Mouse (Mus musculus): Measurements from ENCODE around the gene Cyp2d26.
"Not testable (repeated sequence)": the region's sequence is repeated elsewhere in the genome, so short reads cannot be mapped to it uniquely, and the experiment has no call there.

Cyp2d26 gene

DNA sequence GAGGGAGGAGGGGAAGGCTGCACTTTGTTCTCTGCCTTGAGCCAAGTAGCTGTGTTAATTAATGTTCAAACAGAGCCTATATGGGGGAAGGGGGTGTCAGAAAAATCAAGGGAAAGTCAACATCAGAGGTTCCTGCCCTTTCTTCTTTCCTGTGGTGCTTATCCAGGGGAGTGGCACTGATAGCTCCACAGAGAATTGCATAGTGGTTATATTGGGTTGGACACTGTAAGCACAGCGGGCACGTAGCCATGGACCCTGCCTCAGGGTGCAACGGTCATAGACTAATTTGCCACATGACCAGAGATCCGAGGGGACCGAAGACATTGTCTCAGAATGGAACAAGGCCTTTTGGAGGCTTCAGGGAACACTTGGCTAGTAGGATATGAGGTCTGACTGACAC, at the start of gene Cyp2d26:
Gene Cyp2d26 (minus strand): TSS at position 18 of the 400 bp plus-strand sequence.
- no peak for DNase-seq (ENCODE audit: low read depth in 2 of 2, low spot score in 2 of 2)

DNA sequence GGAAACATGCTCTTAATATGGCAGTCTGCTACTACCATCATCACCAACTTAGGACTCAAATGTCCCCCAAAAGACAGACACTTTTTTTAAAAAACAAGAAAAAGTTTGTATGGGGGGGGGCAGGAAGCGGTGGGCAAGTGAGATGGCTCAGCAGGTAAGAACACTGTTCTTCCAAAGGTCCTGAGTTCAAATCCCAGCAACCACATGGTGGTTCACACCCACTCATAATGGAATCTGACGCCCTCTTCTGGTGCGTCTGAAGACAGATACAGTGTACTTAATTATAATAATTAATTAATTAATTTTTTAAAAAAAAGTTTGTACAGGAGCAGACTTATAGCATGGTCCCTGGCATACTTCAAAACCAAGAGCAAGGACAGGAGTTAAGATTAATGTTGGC, 45.1 kb upstream of the Cyp2d26 start:
- no peak for DNase-seq (ENCODE audit: low read depth in 2 of 2, low spot score in 2 of 2)

DNA sequence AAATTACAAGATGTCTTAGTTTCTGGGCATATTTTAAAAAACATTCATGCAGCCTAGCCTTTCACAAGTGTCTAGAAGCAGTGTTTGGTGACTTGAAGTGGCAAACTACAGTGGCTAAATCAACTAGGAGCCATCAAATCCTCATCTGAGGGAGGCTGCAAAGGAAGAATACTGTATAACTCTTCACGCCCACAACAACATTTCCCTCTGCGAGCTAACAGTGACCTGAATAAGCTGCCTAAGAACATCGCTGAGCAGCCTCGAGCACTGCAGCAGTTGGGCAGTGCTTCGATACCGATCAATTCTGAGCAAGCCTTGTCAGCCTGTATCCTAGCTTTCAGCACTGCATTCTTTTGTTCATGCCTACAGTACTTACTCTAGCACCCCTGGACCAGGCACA, 35.8 kb upstream of the Cyp2d26 start:
- no peak for DNase-seq (ENCODE audit: low read depth in 2 of 2, low spot score in 2 of 2)

DNA sequence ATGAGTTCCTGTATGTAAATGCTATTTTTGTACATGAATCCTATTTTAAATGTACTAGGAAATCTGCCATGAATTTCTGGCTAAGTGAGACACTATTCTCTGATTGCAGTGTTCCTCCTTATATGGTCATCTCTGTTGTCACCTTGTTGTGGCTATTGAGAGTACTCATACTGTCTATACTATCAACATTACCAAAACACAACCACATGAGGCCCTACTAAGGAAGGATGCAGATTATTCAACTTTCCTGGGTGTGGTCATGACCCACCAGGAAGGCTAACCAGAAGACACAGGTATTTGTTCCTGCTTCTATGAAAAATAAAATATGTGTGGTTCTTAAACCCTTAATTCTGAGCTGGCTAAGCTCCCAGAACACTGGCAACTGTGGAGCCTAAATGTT, 31.8 kb upstream of the Cyp2d26 start:
- no peak for DNase-seq (ENCODE audit: low read depth in 2 of 2, low spot score in 2 of 2)

DNA sequence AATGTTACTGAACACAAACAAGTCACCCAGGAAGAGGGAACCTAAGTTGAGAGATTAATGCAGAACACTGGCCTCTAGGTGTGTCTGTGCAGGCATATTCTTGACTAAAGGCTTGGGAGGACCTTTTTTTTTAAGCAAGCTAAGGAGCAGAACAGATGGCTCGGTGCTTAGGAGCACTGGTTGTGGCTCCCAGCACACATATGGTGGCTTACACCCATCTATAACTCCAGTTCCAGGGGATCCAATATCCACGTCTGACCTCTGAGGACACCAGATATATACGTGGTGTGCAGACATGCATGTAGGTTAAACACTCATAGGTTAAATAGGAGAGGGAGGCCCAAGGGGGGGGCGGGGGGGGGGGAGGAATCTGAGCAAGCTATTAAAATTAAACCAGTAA, 28.3 kb upstream of the Cyp2d26 start:
- DNase-seq (ENCODE audit: low read depth in 2 of 2, low spot score in 2 of 2): no peak

DNA sequence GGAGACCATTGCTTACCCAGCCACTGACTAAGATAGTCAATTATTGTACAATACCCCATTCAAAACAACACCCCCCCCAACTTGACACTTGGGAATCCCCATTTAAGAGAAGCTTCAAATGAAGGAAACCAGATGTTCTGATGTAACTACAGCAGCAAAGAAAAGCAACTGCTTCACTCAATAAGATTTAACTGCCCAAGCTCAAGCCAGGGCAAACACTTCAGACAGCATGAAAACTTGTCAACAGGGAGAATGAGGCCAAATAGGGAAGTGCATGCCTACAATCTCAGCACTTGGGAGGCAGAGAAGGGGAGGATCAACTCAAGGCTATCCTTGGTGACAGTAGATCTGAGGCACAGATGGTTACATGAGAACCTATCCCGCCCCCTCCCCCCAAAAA, 27.6 kb upstream of the Cyp2d26 start:
- DNase-seq (ENCODE audit: low read depth in 2 of 2, low spot score in 2 of 2): no peak

- DNase-seq (ENCODE audit: low read depth in 2 of 2, low spot score in 2 of 2): no peak
These were observed 21.2 kb upstream of the Cyp2d26 start for GRCm38 (mm10) chr15:82815296-82815695.

DNA sequence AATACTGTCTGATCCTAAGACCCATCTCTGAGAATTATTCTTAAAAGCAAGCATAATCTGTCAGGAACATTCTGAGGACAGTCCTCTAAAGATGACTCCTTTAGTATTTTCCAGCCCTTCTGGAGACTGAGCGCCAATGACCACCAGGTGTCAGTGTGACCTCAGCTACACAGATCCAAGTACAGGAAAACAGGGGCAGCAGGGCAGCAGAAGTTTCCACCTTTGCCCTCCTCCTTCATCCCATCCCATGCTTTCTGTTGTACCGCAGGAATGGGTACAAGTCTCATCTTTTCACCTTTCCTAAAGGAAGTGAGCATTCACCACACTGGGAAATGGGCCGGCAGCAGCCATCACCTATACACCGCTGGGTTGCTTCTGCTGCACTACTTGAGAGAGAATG, 20.7 kb upstream of the Cyp2d26 start:
- DNase-seq (ENCODE audit: low read depth in 2 of 2, low spot score in 2 of 2): peak; percentile 13 to 49

- DNase-seq (ENCODE audit: low read depth in 2 of 2, low spot score in 2 of 2): no peak
These were observed 20.2 kb upstream of the Cyp2d26 start for GRCm38 (mm10) chr15:82814321-82814720.

DNA sequence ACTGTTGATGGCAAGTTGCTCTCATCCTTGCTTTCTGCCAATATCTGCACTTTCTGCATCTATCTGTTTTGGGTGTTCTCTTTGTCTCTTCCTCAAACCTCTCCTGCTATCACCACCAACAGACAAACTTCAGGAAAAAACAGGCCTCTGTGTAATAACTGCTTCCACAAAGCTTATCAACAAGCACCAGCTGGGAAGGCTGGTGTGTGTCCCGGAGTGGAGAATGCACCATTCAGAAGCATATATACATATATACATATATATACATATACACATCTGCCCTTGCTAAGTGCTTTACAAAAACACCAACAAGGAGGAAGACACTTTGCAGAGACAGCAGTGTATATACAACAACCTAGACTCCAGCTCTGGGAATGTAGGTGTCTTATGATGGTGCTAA, 16.5 kb upstream of the Cyp2d26 start:
- DNase-seq (ENCODE audit: low read depth in 2 of 2, low spot score in 2 of 2): no peak

DNA sequence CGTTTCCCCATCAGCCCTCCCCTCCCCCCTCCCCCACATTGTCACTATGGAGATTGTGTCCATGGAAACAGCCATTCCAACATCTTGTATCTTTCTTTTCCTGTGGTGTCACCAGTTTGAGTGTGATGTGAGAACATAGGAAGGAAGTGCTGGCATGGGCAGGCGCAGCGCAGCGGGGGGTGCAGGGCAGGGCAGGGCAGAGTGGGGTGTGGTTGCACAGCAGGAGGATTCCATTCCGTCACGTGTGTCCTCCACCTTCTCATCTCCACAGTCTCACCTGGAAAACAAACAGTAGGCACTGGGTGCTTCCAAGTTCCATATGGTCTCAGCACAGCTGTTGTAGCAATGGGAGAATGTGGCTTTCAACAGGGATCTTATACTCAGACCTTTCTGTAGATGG, 15.4 kb upstream of the Cyp2d26 start:
- no peak for DNase-seq (ENCODE audit: low read depth in 2 of 2, low spot score in 2 of 2)

GRCm38 (mm10) chr15:82806969-82807763, 13.1 kb upstream of the Cyp2d26 start:
- DNase-seq (ENCODE audit: low read depth in 2 of 2, low spot score in 2 of 2): no peak

DNA sequence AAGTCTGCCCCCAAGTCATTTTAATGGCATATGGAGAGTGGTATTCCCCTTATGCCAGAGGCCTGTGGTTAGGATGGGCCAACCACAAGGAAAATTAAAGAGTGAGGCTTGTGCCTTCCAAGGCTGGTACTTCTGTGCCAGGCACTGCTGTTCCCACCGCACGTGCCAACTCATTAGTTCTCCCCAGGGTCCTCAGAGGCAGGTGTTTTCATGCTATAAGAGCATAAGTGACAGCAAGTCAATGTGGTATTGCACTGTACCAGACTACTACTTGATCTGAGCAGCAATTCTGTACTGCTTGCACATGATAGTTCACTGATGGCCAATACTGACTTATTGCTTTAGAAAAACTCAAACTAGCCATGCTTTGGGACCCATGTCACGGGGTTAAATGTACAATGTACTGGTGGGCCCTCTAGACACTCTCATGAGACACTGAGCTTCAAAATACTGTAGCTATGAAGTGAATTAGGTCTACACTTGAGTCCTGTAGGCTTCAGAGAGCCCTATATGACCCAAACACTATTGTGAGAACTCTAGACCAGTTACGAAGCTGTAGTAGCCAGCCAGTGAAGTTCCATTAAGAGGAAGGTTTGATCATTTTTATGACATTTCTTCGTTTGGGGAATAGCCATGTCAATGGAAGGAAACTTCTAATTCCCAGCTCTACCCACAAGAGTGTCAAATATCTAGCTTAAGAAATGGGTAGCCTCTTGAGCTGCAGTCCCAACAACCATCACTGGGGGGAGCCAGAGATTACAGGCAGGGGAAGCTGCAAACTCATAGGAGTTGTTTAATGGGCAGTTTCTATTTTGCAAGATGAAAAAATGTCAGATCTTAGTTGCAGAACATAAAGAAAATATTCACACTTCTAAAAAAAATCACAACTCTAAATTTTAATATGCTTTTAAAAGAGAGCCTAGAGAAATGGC, 10.9 kb upstream of the Cyp2d26 start:
- peak; percentile 73 to 84 for DNase-seq (ENCODE audit: low read depth in 2 of 2, low spot score in 2 of 2)

GRCm38 (mm10) chr15:82795936-82796440, 1.9 kb upstream of the Cyp2d26 start:
- no peak for DNase-seq (ENCODE audit: low read depth in 2 of 2, low spot score in 2 of 2)

DNA sequence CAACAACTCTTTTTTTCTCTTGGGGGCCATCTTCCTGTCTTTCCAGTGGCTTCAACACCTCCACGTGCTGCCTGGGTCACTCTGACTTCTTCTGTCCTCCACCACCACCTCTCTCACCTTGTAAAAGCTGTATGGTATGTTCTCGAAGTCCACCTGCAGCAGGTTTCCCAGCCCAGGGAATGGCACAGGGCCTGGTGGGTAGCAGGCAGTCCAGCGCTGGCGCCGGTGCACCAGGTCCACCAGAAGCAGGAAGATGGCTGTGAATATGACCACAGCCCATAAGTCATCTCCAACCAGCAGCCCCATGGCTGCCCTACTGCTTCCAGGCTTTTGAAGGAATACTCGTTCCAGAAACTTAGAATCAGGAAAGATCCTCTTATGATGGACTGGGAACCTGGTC, 226 bp downstream of the Cyp2d26 start:
- no peak for DNase-seq (ENCODE audit: low read depth in 2 of 2, low spot score in 2 of 2)

GRCm38 (mm10) chr15:82793454-82793853, 640 bp downstream of the Cyp2d26 start:
- DNase-seq (ENCODE audit: low read depth in 2 of 2, low spot score in 2 of 2): no peak

GRCm38 (mm10) chr15:82792566-82792965, 1.5 kb downstream of the Cyp2d26 start:
- DNase-seq (ENCODE audit: low read depth in 2 of 2, low spot score in 2 of 2): no peak

DNA sequence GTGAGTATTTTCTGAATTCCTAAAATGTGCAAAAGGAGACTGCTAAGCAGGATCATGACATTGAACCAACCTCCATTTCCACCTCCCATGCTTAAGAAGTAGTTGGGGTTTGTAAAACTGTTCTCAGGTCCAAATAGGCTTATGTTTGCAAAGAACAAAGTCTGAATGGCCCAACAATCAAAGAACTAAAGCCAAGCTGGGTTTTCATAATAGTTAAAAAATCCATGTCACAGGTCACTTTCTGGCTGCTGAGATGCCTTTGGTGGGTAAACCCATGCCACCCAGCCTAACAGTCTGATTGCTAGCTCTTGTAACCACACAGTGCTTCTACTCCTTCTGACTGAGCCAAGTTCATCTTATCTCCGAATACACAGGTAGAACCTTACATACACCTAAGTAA, 9.5 kb downstream of the Cyp2d26 start:
- DNase-seq (ENCODE audit: low read depth in 2 of 2, low spot score in 2 of 2): no peak

DNA sequence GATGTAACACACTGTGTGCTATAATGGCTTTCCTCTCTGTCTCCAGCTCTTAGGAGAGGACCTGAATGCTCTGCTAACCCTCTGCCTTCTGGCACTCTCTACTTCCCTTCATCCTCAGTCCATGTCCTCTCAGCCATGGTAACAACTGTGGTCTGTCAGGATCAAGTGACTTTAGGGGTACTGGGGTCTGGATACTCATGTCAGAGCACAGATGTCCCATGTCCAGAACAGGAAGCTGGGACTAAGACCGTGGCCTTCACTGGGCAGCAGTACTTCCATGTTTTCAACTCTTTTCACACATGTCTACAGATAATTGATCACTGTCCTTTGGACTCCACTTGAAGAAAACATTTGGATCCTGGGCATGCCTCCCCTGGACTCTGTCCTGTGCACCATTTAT, 10.3 kb downstream of the Cyp2d26 start:
- DNase-seq (ENCODE audit: low read depth in 2 of 2, low spot score in 2 of 2): no peak

DNA sequence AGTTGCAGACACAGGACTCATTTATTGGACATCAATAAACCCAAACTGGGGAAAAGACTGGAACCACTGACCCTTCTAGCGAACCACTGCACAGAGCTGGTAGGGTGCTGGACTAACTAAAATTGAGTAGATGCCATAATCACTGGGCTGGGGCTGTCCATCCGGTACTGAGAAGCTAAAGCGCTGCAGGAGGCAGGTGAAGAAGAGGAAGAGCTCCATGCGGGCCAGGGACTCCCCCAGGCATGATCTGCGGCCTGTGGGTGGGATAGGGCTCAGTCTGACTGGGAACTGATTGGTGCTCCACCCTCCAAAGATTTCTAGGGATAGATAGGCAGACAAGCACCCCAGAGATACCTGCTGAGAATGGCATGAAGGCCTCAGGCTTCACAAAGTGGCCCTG, 16.2 kb downstream of the Cyp2d26 start:
- DNase-seq (ENCODE audit: low read depth in 2 of 2, low spot score in 2 of 2): not testable (repeated sequence)

- no peak for DNase-seq (ENCODE audit: low read depth in 2 of 2, low spot score in 2 of 2)
These were observed 28.2 kb downstream of the Cyp2d26 start for GRCm38 (mm10) chr15:82765943-82766342.

GRCm38 (mm10) chr15:82764881-82765280, 29.2 kb downstream of the Cyp2d26 start:
- no peak for DNase-seq (ENCODE audit: low read depth in 2 of 2, low spot score in 2 of 2)

Data from CD8-positive naive resting alpha-beta T cell, adult 2 months (primary cell).